ENCODE assay signal across 27 mouse cellular contexts in genomic region chr1:81675576-81676342, GRCm38 (mm10).
A peak's percentile ranks its signal among the peaks of the same experiment; 100 is the strongest.
DNase-seq lines count a peak whose midpoint lies in the region; ATAC-seq and TF ChIP-seq lines count a peak whose summit lies in the region.
"Had no signal": no experiment of that assay in that cellular context is flagged by ENCODE, and none has a peak within 500 bp of the region (broad histone marks: within the 10 kb centered on the region; RNA-seq: fewer than 3 reads in every experiment).

No protein-coding gene starts in this region.

- no peak overlapping the region for H3K4me2 ChIP-seq in limb, embryonic 15.5 days
- no peak overlapping the region for H3K4me2 ChIP-seq in intestine, embryonic 15.5 days (replicated peaks)
- H3K4me2 ChIP-seq: embryonic facial prominence, embryonic 13.5 days; heart, embryonic 15.5 days; hindbrain, embryonic 13.5 days; limb, embryonic 13.5 days; midbrain, embryonic 11.5 days; neural tube, embryonic 15.5 days; stomach, embryonic 15.5 days had no signal

- H3K9ac ChIP-seq in limb, embryonic 15.5 days: no peak overlapping the region
- no peak overlapping the region for H3K9ac ChIP-seq in intestine, embryonic 15.5 days
- H3K9ac ChIP-seq: embryonic facial prominence, embryonic 13.5 days; heart, embryonic 15.5 days; hindbrain, embryonic 13.5 days; limb, embryonic 13.5 days; liver, embryonic 14.5 days; neural tube, embryonic 15.5 days; stomach, embryonic 15.5 days had no signal

- no peaks in the 10 kb centered on the region for H3K9me3 ChIP-seq in limb, embryonic 15.5 days
- no peaks in the 10 kb centered on the region for H3K9me3 ChIP-seq in limb, embryonic 10.5 days (replicated peaks)
- H3K9me3 ChIP-seq in intestine, embryonic 15.5 days: no peaks in the 10 kb centered on the region
- H3K9me3 ChIP-seq: embryonic facial prominence, embryonic 13.5 days; heart, embryonic 15.5 days; limb, embryonic 13.5 days; neural tube, embryonic 15.5 days; stomach, embryonic 15.5 days had no signal

- no peak overlapping the region for H3K4me3 ChIP-seq in limb, embryonic 15.5 days
- H3K4me3 ChIP-seq in limb, embryonic 10.5 days: no peak overlapping the region
- H3K4me3 ChIP-seq in C2C12 (ENCODE audit: insufficient read depth, poor library complexity, severe bottlenecking): no peak overlapping the region
- peak overlapping the region; percentile 12; the same call in 1 of the 2 replicates for H3K4me3 ChIP-seq in brown adipose tissue, adult 24 weeks (ENCODE audit: insufficient read depth, low read depth, low read length)
- no peak overlapping the region for H3K4me3 ChIP-seq in intestine, embryonic 15.5 days (replicated peaks)
- H3K4me3 ChIP-seq: embryonic facial prominence, embryonic 13.5 days; heart, embryonic 15.5 days; hindbrain, embryonic 13.5 days; limb, embryonic 13.5 days; neural tube, embryonic 15.5 days; stomach, embryonic 15.5 days had no signal

- H3ac ChIP-seq in C2C12 (ENCODE audit: control insufficient read depth, insufficient read length, low read depth): no peak overlapping the region

- no peaks in the 10 kb centered on the region for H3K79me2 ChIP-seq in C2C12 (ENCODE audit: control insufficient read depth, insufficient read depth)

- no peaks in the 10 kb centered on the region for H3K36me3 ChIP-seq in limb, embryonic 15.5 days
- H3K36me3 ChIP-seq in limb, embryonic 10.5 days: no peaks in the 10 kb centered on the region
- no peaks in the 10 kb centered on the region for H3K36me3 ChIP-seq in C2C12 (ENCODE audit: control insufficient read depth, insufficient read depth)
- H3K36me3 ChIP-seq in intestine, embryonic 15.5 days: no peaks in the 10 kb centered on the region
- H3K36me3 ChIP-seq: embryonic facial prominence, embryonic 13.5 days; heart, embryonic 15.5 days; hindbrain, embryonic 13.5 days; limb, embryonic 13.5 days; neural tube, embryonic 15.5 days; stomach, embryonic 15.5 days had no signal

- no peak for TF ChIP-seq CTCF in C2C12 (IDR thresholded peaks at IDR 0.05; ENCODE audit: control insufficient read depth, insufficient read depth, insufficient read length)

- WGBS in limb, embryonic 15.5 days: 61% methylated on average over 5 of the region's 5 CpGs
- WGBS in limb, embryonic 10.5 days: 77% methylated on average over 5 of the region's 5 CpGs
- 65% methylated on average over 5 of the region's 5 CpGs for WGBS in intestine, embryonic 15.5 days

- peak overlapping the region; percentile 50; the same call in 1 of the 2 replicates for H3K27ac ChIP-seq in limb, embryonic 15.5 days
- H3K27ac ChIP-seq in limb, embryonic 10.5 days: no peak overlapping the region
- peak overlapping the region; percentile 67 for H3K27ac ChIP-seq in brown adipose tissue, adult 24 weeks (replicated peaks; ENCODE audit: low read depth, low read length)
- no peak overlapping the region for H3K27ac ChIP-seq in intestine, embryonic 15.5 days
- H3K27ac ChIP-seq: embryonic facial prominence, embryonic 13.5 days; heart, embryonic 15.5 days; hindbrain, embryonic 13.5 days; limb, embryonic 13.5 days; liver, embryonic 14.5 days; neural tube, embryonic 15.5 days; stomach, embryonic 15.5 days had no signal

- no peaks in the 10 kb centered on the region for H3K27me3 ChIP-seq in limb, embryonic 15.5 days
- H3K27me3 ChIP-seq in limb, embryonic 10.5 days (ENCODE audit: low read depth, poor library complexity, severe bottlenecking): no peaks in the 10 kb centered on the region
- H3K27me3 ChIP-seq in C2C12 (ENCODE audit: control insufficient read depth, insufficient read depth, insufficient read length): no peaks in the 10 kb centered on the region
- no peaks in the 10 kb centered on the region for H3K27me3 ChIP-seq in intestine, embryonic 15.5 days (replicated peaks)
- H3K27me3 ChIP-seq: embryonic facial prominence, embryonic 13.5 days; heart, embryonic 15.5 days; hindbrain, embryonic 13.5 days; limb, embryonic 13.5 days; neural tube, embryonic 15.5 days; stomach, embryonic 15.5 days had no signal

- H3K79me3 ChIP-seq in C2C12 (ENCODE audit: low read depth): no peaks in the 10 kb centered on the region

- peak; percentile 8 for DNase-seq in adrenal gland, adult 8-10 months
- DNase-seq in adrenal gland, postnatal 25 days: no peak
- no peak for DNase-seq in limb, embryonic 10.5 days (ENCODE audit: low spot score)
- no peak for DNase-seq in kidney, postnatal 14 days
- DNase-seq: cerebellum, adult 2 months; cerebellum, postnatal 25 days; gastrocnemius, postnatal 14 days; heart, postnatal 36 days; kidney, adult 2 months; kidney, postnatal 36 days; layer of hippocampus, postnatal 36 days; thymus, postnatal 36 days had no signal

- H3K4me1 ChIP-seq in limb, embryonic 15.5 days: peaks cover 13% of the 10 kb centered on the region
- H3K4me1 ChIP-seq in limb, embryonic 10.5 days: no peaks in the 10 kb centered on the region
- H3K4me1 ChIP-seq in brown adipose tissue, adult 24 weeks (ENCODE audit: control insufficient read depth, insufficient read depth, insufficient read length, low read length): no peaks in the 10 kb centered on the region
- no peaks in the 10 kb centered on the region for H3K4me1 ChIP-seq in intestine, embryonic 15.5 days (replicated peaks)
- H3K4me1 ChIP-seq: heart, embryonic 15.5 days; hindbrain, embryonic 13.5 days; neural tube, embryonic 15.5 days; stomach, embryonic 15.5 days had no signal

- ATAC-seq in limb, embryonic 15.5 days (ENCODE audit: insufficient number of reproducible peaks, low FRiP score, low TSS enrichment, low read depth): no peak
- ATAC-seq in intestine, embryonic 15.5 days: no peak
- ATAC-seq: CD4-positive, CD25-positive, alpha-beta regulatory T cell, adult 4 months; forebrain, embryonic 16.5 days; inflammation-experienced regulatory T-cells, adult 6 months had no signal

TF ChIP-seq in C2C12, 6 proteins besides CTCF, POLR2A, EP300 and RAD21:
- TF ChIP-seq USF1 (IDR thresholded peaks at IDR 0.05; ENCODE audit: low read depth): no peak
- TF ChIP-seq CEBPB (IDR thresholded peaks at IDR 0.05; ENCODE audit: low read depth): peak; percentile 34

Comparison
In these comparisons a context has a peak if more than half of its experiments do, and no peak if none do; other contexts are left out.
1. H3K27ac ChIP-seq: peak in limb, embryonic 15.5 days (single experiment) and brown adipose tissue, adult 24 weeks (single experiment); none in limb, embryonic 10.5 days (single experiment) and intestine, embryonic 15.5 days (single experiment).